ENCODE assay signal across 8 mouse cellular contexts in the genomic region with DNA sequence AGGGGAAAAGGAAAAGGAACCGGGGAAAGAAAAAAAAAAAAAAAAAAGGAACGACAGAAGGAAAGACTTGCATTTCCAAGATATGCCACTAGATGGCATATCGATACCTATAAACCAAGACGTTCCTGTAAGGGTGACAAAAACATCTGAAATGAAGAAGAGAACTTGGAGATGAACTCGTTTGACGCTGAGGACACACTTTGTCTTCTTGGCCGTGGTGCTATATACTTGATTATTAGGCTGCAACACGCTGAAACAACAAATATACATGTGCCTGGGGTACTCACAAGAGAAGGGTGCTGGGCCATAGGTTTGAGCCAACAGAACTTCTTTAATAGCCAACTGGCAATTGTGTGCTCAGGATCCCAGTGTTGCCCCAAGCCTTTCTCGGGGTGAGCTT.
A peak's percentile ranks its signal among the peaks of the same experiment; 100 is the strongest.
DNase-seq lines count a peak whose midpoint lies in the region; ATAC-seq and TF ChIP-seq lines count a peak whose summit lies in the region.

No protein-coding gene starts in this region.

- no peaks in the 10 kb centered on the region for H3K36me3 ChIP-seq in kidney, adult 2 months (ENCODE audit: control insufficient read depth, insufficient read depth, low read length)
- no peaks in the 10 kb centered on the region for H3K36me3 ChIP-seq in hindbrain, embryonic 15.5 days
- no peaks in the 10 kb centered on the region for H3K36me3 ChIP-seq in lung, embryonic 14.5 days (ENCODE audit: insufficient read depth)

- 1% methylated on average over 9 of the region's 9 CpGs for WGBS in kidney, adult 2 months
- WGBS in hindbrain, embryonic 15.5 days = 5% methylated on average over 9 of the region's 9 CpGs
- 6% methylated on average over 9 of the region's 9 CpGs for WGBS in lung, embryonic 14.5 days

- no peak overlapping the region for H3K4me2 ChIP-seq in hindbrain, embryonic 15.5 days
- H3K4me2 ChIP-seq in lung, embryonic 14.5 days = peak overlapping the region; percentile 34; the same call in 1 of the 2 replicates

- no peak overlapping the region for H3K27ac ChIP-seq in kidney, adult 2 months (ENCODE audit: insufficient read depth, low read depth, low read length)
- H3K27ac ChIP-seq in cortical plate, adult 2 months (ENCODE audit: insufficient read depth, low read length) = no peak overlapping the region
- no peak overlapping the region for H3K27ac ChIP-seq in hindbrain, embryonic 15.5 days (replicated peaks)
- H3K27ac ChIP-seq in lung, embryonic 14.5 days (ENCODE audit: low read depth) = no peak overlapping the region

- H3K9me3 ChIP-seq in hindbrain, embryonic 15.5 days = no peaks in the 10 kb centered on the region
- no peaks in the 10 kb centered on the region for H3K9me3 ChIP-seq in lung, embryonic 14.5 days (ENCODE audit: low read depth, low read length)

- H3K27me3 ChIP-seq in kidney, adult 2 months (replicated peaks; ENCODE audit: control insufficient read depth, insufficient read depth, low read length) = no peaks in the 10 kb centered on the region
- H3K27me3 ChIP-seq in hindbrain, embryonic 15.5 days = no peaks in the 10 kb centered on the region
- no peaks in the 10 kb centered on the region for H3K27me3 ChIP-seq in lung, embryonic 14.5 days (ENCODE audit: insufficient read depth, low read length)

- TF ChIP-seq POLR2A in kidney, adult 2 months (IDR thresholded peaks at IDR 0.05; ENCODE audit: low read depth, low read length) = no peak
- no peak for TF ChIP-seq POLR2A in cortical plate, adult 2 months (IDR thresholded peaks at IDR 0.05; ENCODE audit: extremely low read depth, insufficient read depth, low read length)

- peaks cover 15% of the 10 kb centered on the region for H3K4me1 ChIP-seq in kidney, adult 2 months (ENCODE audit: control insufficient read depth, insufficient read depth, low read length)
- H3K4me1 ChIP-seq in cortical plate, adult 2 months (ENCODE audit: control insufficient read depth, insufficient read depth, low read length) = no peaks in the 10 kb centered on the region
- H3K4me1 ChIP-seq in hindbrain, embryonic 15.5 days (replicated peaks) = 0 out of 2 replicates have a peak, but pooled peaks cover 3% of the 10 kb centered on the region
- no peaks in the 10 kb centered on the region for H3K4me1 ChIP-seq in lung, embryonic 14.5 days (ENCODE audit: insufficient read depth)

- peak; percentile 19; the same call in 1 of the 2 replicates for TF ChIP-seq CTCF in kidney, adult 2 months (conservative IDR thresholded peaks at IDR 0.05; ENCODE audit: insufficient read depth, insufficient read length, low read depth, low read length)
- peak; percentile 15; the same call in 1 of the 2 replicates for TF ChIP-seq CTCF in cortical plate, adult 2 months (IDR thresholded peaks at IDR 0.05; ENCODE audit: extremely low read depth, insufficient read depth, low read length)
- TF ChIP-seq CTCF in lung, embryonic 14.5 days (IDR thresholded peaks at IDR 0.05; ENCODE audit: low read depth) = peak; percentile 73

- peak; percentile 51; the same call in 1 of the 2 replicates for ATAC-seq in hindbrain, embryonic 15.5 days (ENCODE audit: low FRiP score, low read depth)
- ATAC-seq in lung, embryonic 14.5 days (ENCODE audit: insufficient read depth) = no peak; the same call in 1 of the 2 replicates

- DNase-seq in kidney, adult 2 months = peak; percentile 69
- no peak for DNase-seq in kidney, adult 11 months
- peak; percentile 20 for DNase-seq in MEL-GATA-1-ER (ENCODE audit: extremely low read depth, low read depth)
- DNase-seq in lung, embryonic 14.5 days = peak; percentile 92
- DNase-seq in retina, adult 2 months (ENCODE audit: low read depth, low spot score) = peak; percentile 16
- no peak for DNase-seq in gastrocnemius, postnatal 25 days

- no peak overlapping the region for H3K4me3 ChIP-seq in kidney, adult 2 months (ENCODE audit: insufficient read depth, low read depth, low read length)
- H3K4me3 ChIP-seq in cortical plate, adult 2 months (ENCODE audit: insufficient read depth, low read length) = no peak overlapping the region
- H3K4me3 ChIP-seq in hindbrain, embryonic 15.5 days = no peak overlapping the region
- no peak overlapping the region for H3K4me3 ChIP-seq in lung, embryonic 14.5 days (ENCODE audit: low read depth, low read length)

- no peak overlapping the region for H3K9ac ChIP-seq in hindbrain, embryonic 15.5 days
- H3K9ac ChIP-seq in lung, embryonic 14.5 days = no peak overlapping the region

Comparison
In these comparisons a context has a peak if more than half of its experiments do, and no peak if none do; other contexts are left out.
1. DNase-seq: peak in kidney, adult 2 months (single experiment), MEL-GATA-1-ER (single experiment), lung, embryonic 14.5 days (single experiment) and retina, adult 2 months (single experiment); none in kidney, adult 11 months (single experiment) and gastrocnemius, postnatal 25 days (single experiment).
2. CTCF ChIP-seq: peak in every context shown above with its lines; median percentile 73 in lung, embryonic 14.5 days; 19 in kidney, adult 2 months; 15 in cortical plate, adult 2 months.